Mouse (Mus musculus) kidney, embryonic 14.5 days (tissue): ENCODE measurements around the gene Cryzl2. TPM values are rescaled to one million over a fixed set of nuclear protein-coding genes. Genes with fewer than 3 reads are reported as not detected.

ENCODE experiments used
- polyA plus RNA-seq: library from polyadenylated mRNA; unstranded; fragments of >200 nt; fragmentation: Nextera tagmentation; extraction: Ambion mirVana; gene quantifications from 2 replicates; pipeline ENCODE4 v1.2.1, GENCODE M21; 2014

Cryzl2 gene
- polyA plus RNA-seq, 1 experiment from 2014 or later: 17.7 TPM

Other genes with a start within 250 kb of the Cryzl2 start
- gene Rasal2, start 46.0 kb upstream of the Cryzl2 start, polyA plus RNA-seq: 9.3 and 11.3 TPM in 2 replicates
- 0.79 and 1.6 TPM in 2 replicates for gene Sec16b, start 48.2 kb downstream of the Cryzl2 start, polyA plus RNA-seq